Mouse (Mus musculus): ENCODE data around the gene Stk32c. TPM values are rescaled to one million over a fixed set of nuclear protein-coding genes. Genes with fewer than 3 reads are reported as not detected.

Stk32c gene
- polyA plus RNA-seq, 1 experiment from 2014 or later: 0.15 TPM

DNA sequence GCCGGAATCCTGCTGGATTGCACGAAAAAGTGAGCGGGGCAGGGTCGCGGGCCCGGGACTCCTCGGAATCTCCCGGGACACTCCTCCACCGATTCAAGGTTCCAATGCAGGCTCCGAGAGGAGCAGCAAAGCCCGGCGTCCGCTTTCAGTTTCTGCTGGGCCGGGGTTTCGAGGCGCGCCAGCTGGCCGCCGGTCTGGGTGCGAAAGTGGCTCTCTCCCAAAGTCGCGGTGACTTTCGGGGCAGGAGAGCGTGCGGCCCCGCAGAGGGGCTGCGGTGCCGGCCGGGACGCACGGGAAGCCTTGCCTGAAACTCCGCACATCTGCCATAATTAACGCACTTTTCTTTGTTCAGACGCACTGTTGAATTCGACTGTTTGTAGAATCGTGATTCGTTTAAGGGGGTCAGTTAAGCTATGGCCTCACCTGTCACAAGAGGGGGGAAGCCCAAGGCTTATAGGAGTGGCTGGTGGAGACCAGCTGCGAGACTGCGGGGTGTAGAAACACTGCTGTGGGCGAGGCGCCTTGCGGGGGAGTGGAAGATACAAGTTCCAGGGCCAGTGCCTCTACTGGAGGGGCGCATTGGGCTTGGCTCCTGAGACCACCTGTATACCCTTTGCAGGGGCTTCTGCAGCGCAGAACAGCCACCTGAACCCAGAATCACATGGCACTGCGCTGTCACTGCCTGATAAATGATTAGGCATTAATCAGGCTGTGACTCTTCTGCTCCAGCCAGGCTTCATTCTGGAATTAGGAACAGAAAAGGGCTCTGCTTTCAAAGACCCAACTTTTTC lies 35.7 kb upstream of the Stk32c start:
- no peaks in the 10 kb centered on the region for H3K27me3 ChIP-seq (replicated peaks; ENCODE audit: control insufficient read depth, insufficient read depth, low read length)
- peak overlapping the region; percentile 77 for H3K9ac ChIP-seq (ENCODE audit: low read depth, low read length)
- no peaks in the 10 kb centered on the region for H3K9me3 ChIP-seq (ENCODE audit: control insufficient read depth, low read length)
- WGBS: 2% methylated on average over 45 of the region's 45 CpGs
- peak overlapping the region; percentile 94 for H3K27ac ChIP-seq (ENCODE audit: low read length)
- no peaks in the 10 kb centered on the region for H3K36me3 ChIP-seq (ENCODE audit: control insufficient read depth, insufficient read depth, low read length)
- peak overlapping the region; percentile 56 for H3K4me3 ChIP-seq (ENCODE audit: low read length)
- peak overlapping the region; percentile 79 for H3K4me2 ChIP-seq (ENCODE audit: low read depth, low read length)
- peaks cover 69% of the 10 kb centered on the region for H3K4me1 ChIP-seq (ENCODE audit: control insufficient read depth, insufficient read depth, low read length)
- ATAC-seq: no peak

DNA sequence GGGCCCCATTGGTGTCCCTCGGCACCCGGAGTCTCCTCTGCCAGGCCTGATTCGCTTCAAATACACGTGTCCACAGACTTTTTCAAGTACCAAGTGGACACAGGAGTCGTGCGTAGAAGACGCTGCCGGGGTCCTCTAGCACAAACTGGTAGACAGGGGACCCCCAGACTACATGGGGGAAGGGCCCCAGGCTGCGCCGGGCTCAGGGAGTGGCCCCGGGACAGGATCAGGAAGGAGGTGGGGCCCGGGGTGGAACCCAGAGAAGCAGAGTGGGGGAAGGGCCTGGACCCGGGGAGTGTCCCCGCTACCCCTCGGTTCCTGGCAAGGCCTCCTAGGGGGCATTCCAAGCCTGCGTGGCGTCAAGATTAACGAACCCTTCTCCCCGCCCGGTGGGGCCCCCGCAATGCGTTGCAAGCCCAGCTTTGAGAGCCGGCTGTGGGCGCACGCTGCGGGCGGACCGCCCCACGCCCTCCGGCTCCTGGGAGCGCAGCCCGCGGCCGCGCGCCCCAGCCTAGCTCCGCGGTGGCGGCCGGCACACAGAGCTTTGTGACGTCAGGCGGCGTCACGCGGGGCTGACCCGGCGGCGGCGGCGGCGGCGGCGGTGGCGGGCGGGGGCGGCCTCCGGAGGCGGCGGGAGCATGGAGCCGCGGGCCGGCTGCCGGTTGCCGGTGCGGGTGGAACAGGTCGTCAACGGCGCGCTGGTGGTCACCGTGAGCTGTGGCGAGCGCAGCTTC lies 34.9 kb upstream of the Stk32c start, which contains the start of gene Pwwp2b:
Pwwp2b (plus strand) TSS at position 602 of the 734 bp plus-strand sequence.
- Histone ChIP-seq H3K27ac (ENCODE audit: low read length) (peak within 1 kb of the TSS; percentile 94), H3K4me3 (ENCODE audit: low read length) (peak within 1 kb of the TSS; percentile 56), H3K4me2 (ENCODE audit: low read depth, low read length) (peak within 1 kb of the TSS; percentile 79), H3K9ac (ENCODE audit: low read depth, low read length) (peak within 1 kb of the TSS; percentile 77), H3K9me3 (ENCODE audit: control insufficient read depth, low read length) (no peaks in the 10 kb centered on the region), H3K36me3 (ENCODE audit: control insufficient read depth, insufficient read depth, low read length) (no peaks in the 10 kb centered on the region), H3K4me1 (ENCODE audit: control insufficient read depth, insufficient read depth, low read length) (peaks cover 64% of the 10 kb centered on the region), H3K27me3 (replicated peaks; ENCODE audit: control insufficient read depth, insufficient read depth, low read length) (no peaks in the 10 kb centered on the region)
- under 1% methylated on average over 65 of the region's 72 CpGs for WGBS
- peak; percentile 82 for ATAC-seq

DNA sequence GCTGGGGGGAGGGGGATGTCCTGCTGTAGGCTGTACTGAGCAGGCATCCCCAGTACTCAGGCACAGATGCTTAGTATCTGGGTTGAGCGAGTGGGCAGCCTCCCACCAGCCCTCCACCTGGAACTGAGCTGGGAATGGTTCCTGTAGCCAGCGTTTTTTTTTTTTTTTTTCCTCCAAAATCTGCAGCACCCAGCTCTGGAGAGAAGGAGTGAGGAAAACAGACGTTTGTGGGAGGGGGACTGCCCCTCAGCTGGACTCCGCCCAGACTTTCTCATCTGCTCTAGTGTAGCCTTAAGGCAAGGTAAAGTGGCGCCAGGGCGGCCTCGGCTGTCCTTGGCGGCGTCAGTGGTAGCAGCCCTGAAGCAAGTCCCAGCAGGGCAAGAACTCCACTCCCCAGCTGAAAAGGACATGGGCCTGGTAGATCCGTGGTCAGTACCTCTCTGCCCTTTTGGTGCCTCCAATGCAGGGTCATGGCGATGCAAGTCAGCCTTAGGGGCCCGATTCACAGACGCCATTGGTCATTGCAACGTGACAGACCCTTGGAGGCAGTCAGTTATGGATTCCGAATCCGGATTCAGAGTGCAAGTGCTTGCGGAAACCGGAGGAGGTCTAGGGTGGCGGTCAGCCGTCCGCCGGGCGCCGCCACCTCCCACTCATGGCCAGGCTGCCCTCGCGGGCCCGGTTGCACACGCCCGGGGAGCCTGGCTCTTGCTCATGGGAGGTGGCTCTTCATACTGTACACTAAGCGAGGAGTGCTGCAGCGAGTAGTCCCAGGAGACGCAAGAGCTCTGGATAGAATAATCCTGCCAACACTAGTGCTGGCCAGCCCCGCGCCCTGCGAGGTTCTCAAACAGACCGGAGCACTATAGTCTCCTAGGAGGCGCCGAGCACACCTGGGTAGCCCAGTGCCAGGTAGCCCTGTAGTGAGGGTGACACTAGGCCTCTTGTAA lies 34.1 kb upstream of the Stk32c start:
- Histone ChIP-seq H3K27me3 (replicated peaks; ENCODE audit: control insufficient read depth, insufficient read depth, low read length) (no peaks in the 10 kb centered on the region), H3K36me3 (ENCODE audit: control insufficient read depth, insufficient read depth, low read length) (no peaks in the 10 kb centered on the region), H3K9me3 (ENCODE audit: control insufficient read depth, low read length) (no peaks in the 10 kb centered on the region), H3K4me3 (ENCODE audit: low read length) (peak overlapping the region; percentile 56), H3K4me2 (ENCODE audit: low read depth, low read length) (peak overlapping the region; percentile 79), H3K9ac (ENCODE audit: low read depth, low read length) (peak overlapping the region; percentile 77), H3K27ac (ENCODE audit: low read length) (peak overlapping the region; percentile 94), H3K4me1 (ENCODE audit: control insufficient read depth, insufficient read depth, low read length) (peaks cover 56% of the 10 kb centered on the region)
- 13% methylated on average over 38 of the region's 38 CpGs for WGBS
- ATAC-seq: peak; percentile 54

DNA sequence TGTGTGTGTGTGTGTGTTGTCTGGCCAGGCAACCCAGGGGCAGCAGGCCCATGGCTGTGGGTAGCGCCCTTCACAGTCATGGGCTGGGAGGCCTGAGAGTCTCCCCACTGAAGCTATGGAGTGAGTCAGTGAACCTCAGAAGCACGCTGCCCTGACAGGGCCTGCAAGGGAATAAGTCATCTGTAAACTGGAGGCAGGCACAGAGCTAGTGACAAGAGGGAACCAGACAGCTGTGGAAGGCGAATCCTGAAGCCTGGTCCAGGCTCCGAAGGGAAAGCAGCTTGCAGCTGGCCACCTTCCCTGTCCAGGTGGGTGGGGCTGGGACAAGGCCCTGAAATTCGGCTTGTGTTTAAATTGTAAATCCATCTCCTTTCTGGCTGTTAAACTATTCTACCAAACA lies 33.0 kb upstream of the Stk32c start:
- Histone ChIP-seq H3K4me1 (ENCODE audit: control insufficient read depth, insufficient read depth, low read length) (peaks cover 47% of the 10 kb centered on the region), H3K9me3 (ENCODE audit: control insufficient read depth, low read length) (no peaks in the 10 kb centered on the region), H3K36me3 (ENCODE audit: control insufficient read depth, insufficient read depth, low read length) (no peaks in the 10 kb centered on the region), H3K4me2 (ENCODE audit: low read depth, low read length) (no peak overlapping the region), H3K27me3 (replicated peaks; ENCODE audit: control insufficient read depth, insufficient read depth, low read length) (no peaks in the 10 kb centered on the region), H3K4me3 (ENCODE audit: low read length) (no peak overlapping the region), H3K9ac (ENCODE audit: low read depth, low read length) (peak overlapping the region; percentile 35), H3K27ac (ENCODE audit: low read length) (0 out of 2 replicates have a peak overlapping the region, but pooled peaks have one; percentile 21)
- no peak for ATAC-seq
- WGBS: 48% methylated on average over 5 of the region's 5 CpGs

DNA sequence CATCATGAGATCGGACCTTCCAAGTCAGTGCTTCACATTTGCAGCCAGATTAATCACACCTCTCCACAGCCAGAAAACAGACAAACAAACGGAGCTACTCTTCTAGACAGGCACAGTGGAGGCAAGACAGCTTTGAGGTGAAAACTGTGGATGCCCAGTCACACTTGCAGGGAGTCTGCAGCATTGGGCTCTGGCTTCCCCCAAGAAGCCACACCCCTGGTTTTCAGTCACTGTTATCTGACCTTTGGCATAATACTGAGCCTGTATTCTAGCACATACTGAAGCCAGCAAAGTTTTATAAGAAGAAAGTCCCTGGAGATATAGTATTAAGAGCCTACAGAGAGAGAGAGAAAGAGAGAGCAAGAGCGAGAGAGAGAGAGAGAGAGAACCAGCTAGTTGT lies 26.3 kb upstream of the Stk32c start:
- H3K36me3 ChIP-seq (ENCODE audit: control insufficient read depth, insufficient read depth, low read length): no peaks in the 10 kb centered on the region
- no peak overlapping the region for H3K9ac ChIP-seq (ENCODE audit: low read depth, low read length)
- no peaks in the 10 kb centered on the region for H3K9me3 ChIP-seq (ENCODE audit: control insufficient read depth, low read length)
- H3K4me2 ChIP-seq (ENCODE audit: low read depth, low read length): no peak overlapping the region
- no peak overlapping the region for H3K27ac ChIP-seq (ENCODE audit: low read length)
- H3K4me1 ChIP-seq (ENCODE audit: control insufficient read depth, insufficient read depth, low read length): peaks cover 19% of the 10 kb centered on the region
- H3K27me3 ChIP-seq (replicated peaks; ENCODE audit: control insufficient read depth, insufficient read depth, low read length): no peaks in the 10 kb centered on the region
- ATAC-seq: no peak
- H3K4me3 ChIP-seq (ENCODE audit: low read length): no peak overlapping the region
- WGBS: 65% methylated on average over 3 of the region's 3 CpGs

DNA sequence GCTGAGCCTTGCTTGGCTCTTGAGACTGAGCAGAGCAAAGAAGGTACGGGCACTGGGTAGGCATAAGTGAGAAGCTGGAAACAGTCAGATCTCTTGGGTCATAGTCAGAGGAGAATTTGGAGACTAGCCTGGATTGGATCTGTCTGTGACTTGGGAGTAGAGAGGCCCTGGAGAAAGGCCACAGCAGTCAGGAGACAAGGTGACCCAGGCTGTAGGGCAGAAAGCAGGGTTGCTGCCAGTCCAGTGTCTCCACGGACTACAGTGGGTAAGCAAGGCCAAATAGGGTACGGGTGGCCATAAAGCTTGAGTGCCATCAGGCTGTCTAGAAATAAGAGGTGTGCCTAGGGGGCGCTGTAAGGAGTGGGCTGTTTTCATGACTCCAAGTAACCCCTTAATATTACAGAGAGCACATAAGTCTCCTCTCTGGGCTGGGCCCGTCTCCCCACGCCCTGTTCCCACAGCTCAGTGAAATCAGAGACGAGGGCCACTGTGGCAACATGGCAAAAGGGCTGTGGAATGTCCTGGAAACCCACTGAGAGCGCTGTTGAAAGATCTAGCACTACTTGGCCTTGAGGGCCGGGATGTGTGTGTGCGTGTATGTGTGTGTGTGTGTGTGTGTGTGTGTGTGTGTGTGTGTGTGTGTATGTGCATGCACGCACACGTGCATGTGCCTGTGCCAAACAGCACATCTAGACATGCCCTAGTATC lies 22.7 kb upstream of the Stk32c start:
- ATAC-seq: no peak
- no peak overlapping the region for H3K9ac ChIP-seq (ENCODE audit: low read depth, low read length)
- no peak overlapping the region for H3K4me3 ChIP-seq (ENCODE audit: low read length)
- WGBS: 79% methylated on average over 12 of the region's 12 CpGs
- H3K36me3 ChIP-seq (ENCODE audit: control insufficient read depth, insufficient read depth, low read length): no peaks in the 10 kb centered on the region
- no peaks in the 10 kb centered on the region for H3K27me3 ChIP-seq (replicated peaks; ENCODE audit: control insufficient read depth, insufficient read depth, low read length)
- H3K4me1 ChIP-seq (ENCODE audit: control insufficient read depth, insufficient read depth, low read length): peaks cover 22% of the 10 kb centered on the region
- no peak overlapping the region for H3K4me2 ChIP-seq (ENCODE audit: low read depth, low read length)
- H3K9me3 ChIP-seq (ENCODE audit: control insufficient read depth, low read length): no peaks in the 10 kb centered on the region
- H3K27ac ChIP-seq (ENCODE audit: low read length): peak overlapping the region; percentile 93

DNA sequence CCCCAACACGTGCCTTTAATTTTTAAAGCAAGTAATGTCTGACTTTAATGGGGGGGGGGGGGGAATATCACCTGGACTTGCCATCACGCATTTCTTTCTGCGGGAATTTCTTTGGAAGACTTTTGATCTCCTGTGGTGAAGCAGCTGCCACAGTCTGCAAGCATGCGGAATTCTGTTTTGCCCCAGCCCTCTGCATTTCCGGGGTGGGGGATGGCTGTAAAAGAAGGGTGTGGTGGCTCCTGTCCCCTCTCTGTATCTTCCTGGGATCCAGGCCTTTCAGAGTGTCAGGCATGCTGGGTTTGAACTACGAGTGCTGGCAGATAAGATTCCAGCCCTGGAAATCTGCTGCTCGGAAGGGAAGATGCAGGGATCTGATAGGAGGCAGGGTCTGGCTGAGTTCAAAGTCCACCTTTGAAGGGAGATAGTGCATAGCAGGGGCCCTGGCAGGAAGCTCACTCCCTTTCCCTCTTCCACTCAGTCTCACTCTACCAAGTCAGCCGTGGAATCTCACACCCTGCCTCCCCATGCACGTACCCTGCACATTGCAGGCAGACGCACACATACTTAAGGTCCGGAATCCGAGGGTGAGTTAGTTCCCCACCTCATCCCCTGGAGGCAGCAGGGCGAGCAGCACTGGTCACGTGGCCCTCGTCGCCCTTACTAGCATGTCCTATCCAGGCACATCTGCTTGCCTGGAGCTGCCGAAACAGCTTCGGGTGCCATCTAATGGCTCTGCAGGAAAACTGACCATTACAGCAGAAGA lies 21.5 kb upstream of the Stk32c start:
- peak overlapping the region; percentile 60 for H3K9ac ChIP-seq (ENCODE audit: low read depth, low read length)
- peak overlapping the region; percentile 48 for H3K4me2 ChIP-seq (ENCODE audit: low read depth, low read length)
- peak; percentile 89 for ATAC-seq

DNA sequence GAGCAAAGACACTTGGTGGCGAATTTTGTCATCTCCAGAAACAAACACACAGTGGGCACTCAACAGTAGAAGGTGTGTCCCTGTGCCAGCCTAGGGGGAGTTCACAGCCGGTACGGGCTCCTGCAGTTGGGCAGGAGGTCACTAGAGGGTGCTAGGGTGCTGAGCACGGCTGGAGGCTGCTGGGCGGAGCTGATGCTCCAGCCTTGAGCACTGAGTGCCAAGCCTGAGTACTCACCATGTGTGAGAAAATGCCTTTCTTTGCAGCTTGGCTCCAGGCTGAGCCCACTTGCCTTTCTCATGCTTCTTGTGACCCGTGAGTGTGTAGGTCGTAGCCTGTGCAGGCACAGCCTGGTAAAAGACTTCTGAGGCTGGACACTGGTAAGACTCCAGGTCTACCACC lies 20.6 kb upstream of the Stk32c start:
- Histone ChIP-seq H3K27me3 (replicated peaks; ENCODE audit: control insufficient read depth, insufficient read depth, low read length) (no peaks in the 10 kb centered on the region), H3K4me3 (ENCODE audit: low read length) (peak overlapping the region; percentile 14; the same call in 1 of the 2 replicates), H3K4me1 (ENCODE audit: control insufficient read depth, insufficient read depth, low read length) (peaks cover 22% of the 10 kb centered on the region), H3K36me3 (ENCODE audit: control insufficient read depth, insufficient read depth, low read length) (no peaks in the 10 kb centered on the region), H3K4me2 (ENCODE audit: low read depth, low read length) (peak overlapping the region; percentile 31), H3K9me3 (ENCODE audit: control insufficient read depth, low read length) (no peaks in the 10 kb centered on the region), H3K27ac (ENCODE audit: low read length) (peak overlapping the region; percentile 93), H3K9ac (ENCODE audit: low read depth, low read length) (peak overlapping the region; percentile 60)
- 2% methylated on average over 7 of the region's 7 CpGs for WGBS
- peak; percentile 74 for ATAC-seq

More for the DNA sequence above, 21.5 kb upstream of the Stk32c start:
- no peaks in the 10 kb centered on the region for H3K36me3 ChIP-seq (ENCODE audit: control insufficient read depth, insufficient read depth, low read length)
- H3K27ac ChIP-seq (ENCODE audit: low read length): peak overlapping the region; percentile 93
- WGBS: 9% methylated on average over 18 of the region's 18 CpGs
- H3K27me3 ChIP-seq (replicated peaks; ENCODE audit: control insufficient read depth, insufficient read depth, low read length): no peaks in the 10 kb centered on the region
- H3K4me3 ChIP-seq (ENCODE audit: low read length): 0 out of 2 replicates have a peak overlapping the region, but pooled peaks have one; percentile 18
- no peaks in the 10 kb centered on the region for H3K9me3 ChIP-seq (ENCODE audit: control insufficient read depth, low read length)
- H3K4me1 ChIP-seq (ENCODE audit: control insufficient read depth, insufficient read depth, low read length): peaks cover 22% of the 10 kb centered on the region
